Mouse (Mus musculus) gastrocnemius, postnatal 25 days (tissue): Measurements from ENCODE around the gene Dnajc21. TPM values are rescaled to one million over a fixed set of nuclear protein-coding genes. Genes with fewer than 3 reads are reported as not detected.

Source experiments
- DNase-seq: peaks from one replicate; pipeline ENCODE4 v3.0.0; 2022
- total RNA-seq, 2 experiments: library from RNA; stranded (reverse); gene quantifications; 1 replicate in 1 of 2; 2 replicates in 1 of 2; pipeline ENCODE4 v1.2.3; 2021

The Dnajc21 gene
- total RNA-seq, 2 experiments from 2014 or later, result 42.9 to 51.0 TPM

- no peak for DNase-seq
These were observed 30.4 kb downstream of the Dnajc21 start for GRCm38 (mm10) chr15:10439963-10440362.

- DNase-seq, result no peak
These were observed 33.4 kb downstream of the Dnajc21 start for GRCm38 (mm10) chr15:10436893-10437292.

DNA sequence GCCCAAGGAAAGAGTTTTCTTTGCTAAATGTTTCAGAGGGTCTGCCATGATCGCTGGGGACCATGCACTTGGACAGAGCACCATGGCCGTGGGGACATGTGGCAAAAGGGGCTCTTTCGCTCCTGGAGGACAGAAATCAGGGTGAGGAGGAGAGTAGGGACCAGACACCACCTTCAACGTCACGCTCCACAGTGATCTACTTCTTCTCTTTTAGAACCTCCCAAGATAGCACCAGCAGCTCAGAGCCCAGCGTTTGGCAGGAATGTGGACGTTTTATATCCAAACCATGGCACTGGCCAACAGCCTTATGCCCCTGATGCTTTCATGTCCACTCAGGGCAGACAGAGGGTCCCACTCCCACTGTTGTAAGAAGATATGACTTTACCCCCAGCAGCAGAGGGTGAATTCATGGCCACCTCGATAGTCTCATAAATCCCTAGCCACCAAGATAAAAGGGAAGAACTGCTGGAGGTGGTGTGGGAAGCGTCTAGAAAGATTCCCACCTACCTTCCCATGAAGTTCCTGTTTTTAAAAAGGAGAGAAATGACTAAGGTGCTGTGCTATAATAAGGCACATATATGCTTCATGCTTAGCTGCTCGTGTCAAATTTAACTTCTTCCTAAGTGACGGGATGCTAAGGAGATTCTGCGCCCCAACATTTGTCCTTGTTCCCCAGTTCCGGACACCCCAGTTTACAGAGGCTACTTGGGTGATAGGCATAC is 43.6 kb downstream of the Dnajc21 start:
- no peak for DNase-seq

GRCm38 (mm10) chr15:10426124-10426523 is 44.2 kb downstream of the Dnajc21 start:
- DNase-seq, result no peak

GRCm38 (mm10) chr15:10421785-10422144 is 48.6 kb downstream of the Dnajc21 start:
- no peak for DNase-seq

DNA sequence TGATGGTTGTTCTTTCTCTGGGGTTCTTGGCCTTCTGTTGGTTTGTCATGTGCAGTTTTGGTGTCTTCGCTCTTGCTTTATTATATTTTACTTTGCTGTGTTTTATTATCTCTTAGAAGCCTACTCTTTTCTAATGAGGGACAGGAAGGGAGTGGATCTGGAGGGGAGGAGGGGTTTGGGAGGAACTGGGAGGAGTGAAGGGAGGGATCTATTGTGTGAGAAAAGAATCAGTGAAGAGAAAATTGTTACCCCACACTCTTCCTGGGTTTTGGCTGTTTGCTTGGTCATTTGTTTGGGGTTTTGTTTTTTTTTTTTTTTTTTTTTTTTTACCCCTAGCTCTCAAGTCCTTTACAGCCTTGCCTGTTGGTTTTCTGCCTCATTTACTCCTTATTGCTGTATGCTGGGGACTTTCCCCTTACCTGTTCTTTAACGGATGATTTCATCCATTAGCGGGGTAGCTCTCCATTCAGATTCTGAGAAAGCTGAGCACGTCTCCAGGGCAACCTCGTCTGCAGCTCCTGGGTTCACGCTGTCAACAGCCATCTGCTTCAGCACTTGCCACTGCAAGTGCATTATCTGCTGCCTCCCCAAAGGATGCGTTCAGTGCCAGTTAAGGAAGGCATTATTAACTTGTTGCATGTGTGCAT is 49.1 kb downstream of the Dnajc21 start:
- DNase-seq, result no peak

GRCm38 (mm10) chr15:10413656-10414055 is 56.7 kb downstream of the Dnajc21 start:
- no peak for DNase-seq

- DNase-seq, result no peak
These were observed 59.4 kb downstream of the Dnajc21 start for GRCm38 (mm10) chr15:10410881-10411280.

- no peak for DNase-seq
These were observed 60.5 kb downstream of the Dnajc21 start for GRCm38 (mm10) chr15:10409842-10410241.

DNA sequence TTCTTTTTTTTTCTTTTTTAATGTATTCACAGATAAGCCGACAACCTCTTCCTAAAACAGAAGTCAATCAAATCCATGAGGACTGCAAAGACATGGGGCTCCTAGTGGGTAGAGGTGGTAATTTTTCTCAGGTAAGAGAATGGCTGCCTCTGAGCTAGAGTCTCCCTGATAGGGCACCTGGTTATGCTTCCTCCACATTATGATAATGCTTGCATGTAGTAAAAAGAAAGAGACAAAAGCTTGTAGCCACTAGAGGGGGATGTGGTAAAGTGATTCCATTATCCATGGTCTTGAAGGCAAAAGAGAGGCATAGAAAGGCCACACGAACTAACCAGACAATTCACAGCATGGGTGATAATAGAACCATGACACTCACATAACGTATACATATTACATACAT is 69.9 kb downstream of the Dnajc21 start:
- no peak for DNase-seq

DNA sequence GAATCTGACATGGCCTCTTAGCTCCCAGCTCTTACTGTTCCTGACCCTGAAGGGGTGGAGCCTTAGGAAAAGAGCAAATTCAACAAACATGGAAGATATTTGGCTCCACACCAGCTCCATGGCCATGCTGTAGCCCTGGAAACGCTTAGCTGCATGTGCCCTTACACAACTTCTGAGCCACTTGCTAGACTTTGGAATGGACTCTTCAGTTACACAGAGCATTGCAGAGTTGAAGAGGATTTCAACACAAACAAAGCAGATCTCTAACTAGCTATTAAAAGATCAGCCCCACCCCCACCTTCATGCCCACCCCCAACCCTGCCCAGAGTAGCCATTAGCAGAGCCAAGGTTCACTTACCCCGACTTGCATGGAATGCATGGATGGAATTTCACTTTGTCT is 70.5 kb downstream of the Dnajc21 start:
- no peak for DNase-seq

Other genes with a start within 250 kb of the Dnajc21 start
- gene Gm21973, start 145.1 kb downstream of the Dnajc21 start, total RNA-seq, result not detected
- not detected for gene Agxt2, start 112.0 kb downstream of the Dnajc21 start, total RNA-seq
- 10 to 100 TPM; 14.3 to 16.4 TPM for gene Brix1, start 15.4 kb upstream of the Dnajc21 start, total RNA-seq
- 1 to 10 TPM; 3.5 to 4.7 TPM for gene Rad1, start 15.5 kb upstream of the Dnajc21 start, total RNA-seq
- gene Ttc23l, start 88.2 kb upstream of the Dnajc21 start, total RNA-seq, result not detected
- gene Rai14, start 244.1 kb upstream of the Dnajc21 start, total RNA-seq, result 1 to 10 TPM; 2.6 to 3.5 TPM